Mouse (Mus musculus) limb, embryonic 13.5 days (tissue): ENCODE results near the gene Tnfrsf13b. TPM values are rescaled to one million over a fixed set of nuclear protein-coding genes. Genes with fewer than 3 reads are reported as not detected.

Experiments used
- polyA plus RNA-seq: library from polyadenylated mRNA; unstranded; fragments of >200 nt; fragmentation: Nextera tagmentation; extraction: Ambion mirVana; gene quantifications from 2 replicates; pipeline ENCODE4 v1.2.1, GENCODE M21; 2015

The Tnfrsf13b gene
- polyA plus RNA-seq, 1 experiment from 2014 or later: 1.7 TPM

Other genes with a start within 250 kb of the Tnfrsf13b start
- 62.3 and 67.1 TPM in 2 replicates for gene Tmem11, start 247.5 kb upstream of the Tnfrsf13b start, polyA plus RNA-seq
- 21.0 and 22.3 TPM in 2 replicates for gene Natd1, start 212.0 kb upstream of the Tnfrsf13b start, polyA plus RNA-seq
- gene Map2k3, start 194.7 kb upstream of the Tnfrsf13b start, polyA plus RNA-seq: 87.6 and 93.3 TPM in 2 replicates
- 0.14 and 0.15 TPM in 2 replicates for gene Kcnj12, start 104.2 kb upstream of the Tnfrsf13b start, polyA plus RNA-seq
- 173 and 184 TPM in 2 replicates for gene Usp22, start 48.3 kb downstream of the Tnfrsf13b start, polyA plus RNA-seq
- gene Aldh3a1, start 80.8 kb downstream of the Tnfrsf13b start, polyA plus RNA-seq: 0.36 and 0.43 TPM in 2 replicates
- gene Aldh3a2, start 140.7 kb downstream of the Tnfrsf13b start, polyA plus RNA-seq: 23.7 and 26.7 TPM in 2 replicates
- 0.06 TPM in 1 of 2 replicates, not detected in the other for gene Slc47a2, start 216.1 kb downstream of the Tnfrsf13b start, polyA plus RNA-seq